Mouse (Mus musculus) liver, embryonic 14.5 days (tissue): ENCODE data around the gene Poc1a.

ENCODE experiments used
- CTCF ChIP-seq: IDR thresholded peaks from 2 replicates; pipeline ENCODE4 v1.5.1; 2016; ENCODE audit warnings: antibody characterized with exemption, low read depth, control low read depth
- EP300 ChIP-seq: IDR thresholded peaks from 2 replicates; pipeline ENCODE4 v1.6.1; 2016; ENCODE audit warnings: antibody characterized with exemption, low read depth

GRCm38 (mm10) chr9:106275806-106276205, 5.1 kb upstream of the Poc1a start:
- TF ChIP-seq CTCF (no peak), EP300 (no peak)
